Mouse (Mus musculus) lung, embryonic 14.5 days (tissue): ENCODE data around the gene Sipa1l2. TPM values are rescaled to one million over a fixed set of nuclear protein-coding genes. Genes with fewer than 3 reads are reported as not detected.

Experiments used
- ATAC-seq: fragments of 200-750 bp; cut with Nextera tagmentation; 2 replicates; pipeline ENCODE4 v1.8.0; 2017; ENCODE audit warnings: mild to moderate bottlenecking, moderate TSS enrichment, moderate library complexity; ENCODE audit not compliant: insufficient read depth
- DNase-seq: peaks from one replicate; pipeline ENCODE4 v3.0.0-alpha.2; 2015
- H3K27ac ChIP-seq: fragments of 300-500 bp; sonication (generic); 2 replicates; pipeline ENCODE4 v1.5.1; 2014; ENCODE audit warnings: low read depth, mild to moderate bottlenecking, moderate library complexity
- H3K27me3 ChIP-seq: fragments of 300-500 bp; sonication (generic); 2 replicates; pipeline ENCODE4 v1.6.1; 2014; ENCODE audit warnings: low read length, control low read depth; ENCODE audit not compliant: insufficient read depth
- H3K36me3 ChIP-seq: fragments of 300-500 bp; sonication (generic); 2 replicates; pipeline ENCODE4 v1.6.1; 2014; ENCODE audit warnings: control low read depth; ENCODE audit not compliant: insufficient read depth
- H3K4me1 ChIP-seq: fragments of 300-500 bp; sonication (generic); 2 replicates; pipeline ENCODE4 v1.6.1; 2014; ENCODE audit warnings: antibody characterized with exemption, control low read depth; ENCODE audit not compliant: insufficient read depth
- H3K4me2 ChIP-seq: fragments of 300-500 bp; sonication (generic); 2 replicates; pipeline ENCODE4 v1.6.1; 2014; ENCODE audit warnings: mild to moderate bottlenecking
- H3K4me3 ChIP-seq: fragments of 300-500 bp; sonication (generic); 2 replicates; pipeline ENCODE4 v1.5.1; 2014; ENCODE audit warnings: low read depth, low read length
- H3K9ac ChIP-seq: fragments of 300-500 bp; sonication (generic); 2 replicates; pipeline ENCODE4 v1.6.1; 2014
- H3K9me3 ChIP-seq: fragments of 300-500 bp; sonication (generic); 2 replicates; pipeline ENCODE4 v1.6.1; 2016; ENCODE audit warnings: low read depth, low read length, control low read depth
- CTCF ChIP-seq: IDR thresholded peaks from 2 replicates; pipeline ENCODE4 v1.5.1; 2016; ENCODE audit warnings: antibody characterized with exemption, low read depth
- WGBS: fragments of 180-500 bp; shearing (Covaris S2); extraction: QIAGEN DNeasy Blood & Tissue Kit; methylation state at CpG from one replicate; pipeline ENCODE4 v1.1.7; 2014; 5-methylcytosine and 5-hydroxymethylcytosine counted together
- polyA plus RNA-seq: library from polyadenylated mRNA; unstranded; fragments of >200 nt; fragmentation: Nextera tagmentation; extraction: Ambion mirVana; gene quantifications from 2 replicates; pipeline ENCODE4 v1.2.1, GENCODE M21; 2014

Sipa1l2 gene
- polyA plus RNA-seq, 1 experiment from 2014 or later = 14.2 TPM

DNA sequence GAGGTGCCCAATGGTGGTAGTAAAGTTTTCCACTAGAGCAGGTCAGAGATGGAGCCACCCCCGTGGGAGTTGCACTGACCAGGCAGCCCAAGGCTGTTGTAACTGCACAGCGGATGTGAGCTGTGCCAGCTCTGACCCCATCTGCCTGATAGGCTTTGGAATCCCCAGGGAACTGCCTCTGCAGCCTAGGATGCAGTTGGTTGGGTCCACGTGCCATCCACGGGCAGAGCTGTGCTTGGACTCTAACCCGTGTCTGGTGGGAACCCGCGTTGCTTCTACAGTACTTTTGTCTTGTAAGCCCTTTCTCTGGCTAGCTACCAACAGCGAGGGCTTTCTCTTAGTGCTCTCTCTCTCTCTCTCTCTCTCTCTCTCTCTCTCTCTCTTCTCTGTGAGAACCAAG lies 36.7 kb downstream of the Sipa1l2 start:
- peaks cover 27% of the 10 kb centered on the region for H3K4me1 ChIP-seq
- no peaks in the 10 kb centered on the region for H3K9me3 ChIP-seq
- H3K27me3 ChIP-seq = no peaks in the 10 kb centered on the region
- no peak overlapping the region for H3K9ac ChIP-seq
- no peak overlapping the region for H3K4me2 ChIP-seq
- H3K36me3 ChIP-seq = no peaks in the 10 kb centered on the region
- no peak for DNase-seq
- no peak for ATAC-seq
- WGBS = 76% methylated on average over 8 of the region's 8 CpGs
- peak overlapping the region; percentile 43; the same call in 1 of the 2 replicates for H3K27ac ChIP-seq
- no peak for TF ChIP-seq CTCF
- no peak overlapping the region for H3K4me3 ChIP-seq

GRCm38 (mm10) chr8:125532177-125532576 lies 37.4 kb downstream of the Sipa1l2 start:
- H3K9ac ChIP-seq = peak overlapping the region; percentile 6; the same call in 1 of the 2 replicates
- H3K27ac ChIP-seq = peak overlapping the region; percentile 66; the same call in 1 of the 2 replicates
- WGBS = 30% methylated on average over 7 of the region's 7 CpGs
- TF ChIP-seq CTCF = no peak
- H3K4me3 ChIP-seq = no peak overlapping the region
- ATAC-seq (no peak), DNase-seq (peak; percentile 54)
- H3K9me3 ChIP-seq = no peaks in the 10 kb centered on the region
- H3K27me3 ChIP-seq = no peaks in the 10 kb centered on the region
- H3K36me3 ChIP-seq = no peaks in the 10 kb centered on the region
- no peak overlapping the region for H3K4me2 ChIP-seq
- peaks cover 33% of the 10 kb centered on the region for H3K4me1 ChIP-seq

- no peak for TF ChIP-seq CTCF
- peaks cover 38% of the 10 kb centered on the region for H3K4me1 ChIP-seq
- H3K4me2 ChIP-seq = no peak overlapping the region
- no peak overlapping the region for H3K9ac ChIP-seq
- DNase-seq = peak; percentile 46
- ATAC-seq = peak; percentile 16; the same call in 1 of the 2 replicates
- 41% methylated on average over 1 of the region's 1 CpGs for WGBS
- no peaks in the 10 kb centered on the region for H3K27me3 ChIP-seq
- no peaks in the 10 kb centered on the region for H3K9me3 ChIP-seq
- peak overlapping the region; percentile 66; the same call in 1 of the 2 replicates for H3K27ac ChIP-seq
- no peak overlapping the region for H3K4me3 ChIP-seq
- H3K36me3 ChIP-seq = no peaks in the 10 kb centered on the region
Measured at GRCm38 (mm10) chr8:125531640-125532039, 38.0 kb downstream of the Sipa1l2 start.

GRCm38 (mm10) chr8:125531088-125531438 lies 38.5 kb downstream of the Sipa1l2 start:
- H3K27ac ChIP-seq = 0 out of 2 replicates have a peak overlapping the region, but pooled peaks have one; percentile 38
- 29% methylated on average over 6 of the region's 6 CpGs for WGBS
- H3K36me3 ChIP-seq = no peaks in the 10 kb centered on the region
- H3K4me3 ChIP-seq = no peak overlapping the region
- peak; percentile 77 for DNase-seq
- H3K4me2 ChIP-seq = no peak overlapping the region
- TF ChIP-seq CTCF = no peak
- H3K9me3 ChIP-seq = no peaks in the 10 kb centered on the region
- no peaks in the 10 kb centered on the region for H3K27me3 ChIP-seq
- no peak overlapping the region for H3K9ac ChIP-seq
- peaks cover 43% of the 10 kb centered on the region for H3K4me1 ChIP-seq
- no peak; the same call in 1 of the 2 replicates for ATAC-seq

DNA sequence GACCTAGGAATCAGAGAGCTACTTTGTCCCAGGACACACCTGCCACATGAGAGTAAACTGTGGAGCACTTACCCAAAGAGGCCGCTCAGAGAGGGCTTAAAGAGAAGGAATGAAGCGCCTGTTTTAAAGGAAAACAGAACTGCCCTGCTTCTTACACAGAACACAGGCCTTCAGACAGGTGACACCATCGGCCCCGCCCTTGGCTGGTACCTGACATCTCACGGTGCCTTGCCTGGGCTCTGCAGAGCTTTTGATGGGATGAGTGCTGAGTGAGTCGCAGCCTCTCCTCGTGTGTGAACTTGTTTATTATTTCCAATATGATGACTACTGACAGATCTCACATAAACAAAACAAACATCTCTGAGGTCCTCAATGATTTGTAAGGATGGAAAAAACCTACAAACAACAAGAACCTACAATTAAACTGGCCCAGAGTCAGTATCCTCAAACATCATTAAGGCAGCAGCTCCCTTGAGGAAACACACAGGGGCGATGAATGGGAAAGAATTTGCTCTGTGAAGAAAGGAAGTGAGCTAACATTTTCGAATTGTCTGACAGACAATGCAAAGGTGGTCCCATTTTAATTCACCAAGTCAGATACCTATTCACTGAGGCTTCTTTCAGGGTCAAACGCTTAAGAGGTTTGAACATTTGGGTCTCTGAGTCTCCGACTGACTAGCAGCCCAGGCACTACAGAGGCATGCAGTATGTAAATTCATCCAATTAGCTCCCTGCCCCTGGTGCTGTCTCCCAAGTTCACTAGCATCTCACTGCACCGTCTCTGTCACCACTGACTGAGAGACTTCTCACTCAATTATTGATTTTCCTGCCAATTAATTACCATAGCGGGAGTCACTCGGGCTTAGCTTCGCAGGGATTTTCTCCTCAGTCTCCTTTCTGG lies 39.2 kb downstream of the Sipa1l2 start:
- no peak for TF ChIP-seq CTCF
- no peak for DNase-seq
- 38% methylated on average over 15 of the region's 15 CpGs for WGBS
- H3K27me3 ChIP-seq = no peaks in the 10 kb centered on the region
- no peak overlapping the region for H3K4me3 ChIP-seq
- ATAC-seq = no peak
- H3K4me1 ChIP-seq = peaks cover 43% of the 10 kb centered on the region
- no peaks in the 10 kb centered on the region for H3K9me3 ChIP-seq
- peak overlapping the region; percentile 38; the same call in 1 of the 2 replicates for H3K27ac ChIP-seq
- no peak overlapping the region for H3K9ac ChIP-seq
- no peak overlapping the region for H3K4me2 ChIP-seq
- H3K36me3 ChIP-seq = no peaks in the 10 kb centered on the region

- WGBS = 71% methylated on average over 6 of the region's 6 CpGs
- Histone ChIP-seq H3K9ac (no peak overlapping the region), H3K4me2 (no peak overlapping the region), H3K27me3 (no peaks in the 10 kb centered on the region), H3K36me3 (no peaks in the 10 kb centered on the region), H3K4me3 (no peak overlapping the region), H3K27ac (no peak overlapping the region), H3K4me1 (peaks cover 43% of the 10 kb centered on the region), H3K9me3 (no peaks in the 10 kb centered on the region)
- no peak for TF ChIP-seq CTCF
- no peak for DNase-seq
- ATAC-seq = no peak
Measured at GRCm38 (mm10) chr8:125529019-125529418, 40.6 kb downstream of the Sipa1l2 start.

GRCm38 (mm10) chr8:125527941-125528340 lies 41.7 kb downstream of the Sipa1l2 start:
- Histone ChIP-seq H3K27ac (peak overlapping the region; percentile 50), H3K4me1 (peaks cover 49% of the 10 kb centered on the region), H3K4me3 (no peak overlapping the region), H3K9ac (no peak overlapping the region), H3K27me3 (no peaks in the 10 kb centered on the region), H3K9me3 (no peaks in the 10 kb centered on the region), H3K36me3 (no peaks in the 10 kb centered on the region), H3K4me2 (no peak overlapping the region)
- no peak for ATAC-seq
- TF ChIP-seq CTCF = no peak
- DNase-seq = peak; percentile 47
- WGBS = 47% methylated on average over 3 of the region's 3 CpGs
